Mouse (Mus musculus) kidney, adult 8-10 months (tissue): ENCODE data around the gene Tmem40.

Source experiments
- DNase-seq, 2 experiments: peaks; one replicate each; pipeline ENCODE4 v3.0.0; 2022

Tmem40 gene

GRCm38 (mm10) chr6:115761995-115762756 is at the start of gene Tmem40:
Gene Tmem40, minus strand, starts transcription at chr6:115762410.
- DNase-seq, result no peak

DNA sequence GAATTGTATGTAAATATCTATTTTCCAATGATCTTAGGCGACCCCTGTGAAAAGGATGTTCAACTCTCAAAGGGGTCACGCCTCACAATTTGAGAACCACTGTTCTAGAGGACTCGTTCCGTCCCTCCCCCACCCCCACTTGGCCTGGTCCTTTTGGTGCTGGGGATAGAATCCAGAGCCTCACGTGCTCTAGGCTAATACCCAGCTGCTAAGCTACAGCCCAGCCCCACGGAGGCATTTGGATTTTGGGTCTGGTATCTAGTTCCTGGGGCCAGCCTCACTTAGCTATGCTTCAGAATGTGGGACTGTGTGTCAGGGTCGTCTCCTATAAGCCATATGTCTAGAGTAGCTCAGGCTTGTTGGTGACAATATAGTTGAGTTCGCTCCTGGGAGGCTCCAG is 49.4 kb upstream of the Tmem40 start:
- DNase-seq, result no peak

DNA sequence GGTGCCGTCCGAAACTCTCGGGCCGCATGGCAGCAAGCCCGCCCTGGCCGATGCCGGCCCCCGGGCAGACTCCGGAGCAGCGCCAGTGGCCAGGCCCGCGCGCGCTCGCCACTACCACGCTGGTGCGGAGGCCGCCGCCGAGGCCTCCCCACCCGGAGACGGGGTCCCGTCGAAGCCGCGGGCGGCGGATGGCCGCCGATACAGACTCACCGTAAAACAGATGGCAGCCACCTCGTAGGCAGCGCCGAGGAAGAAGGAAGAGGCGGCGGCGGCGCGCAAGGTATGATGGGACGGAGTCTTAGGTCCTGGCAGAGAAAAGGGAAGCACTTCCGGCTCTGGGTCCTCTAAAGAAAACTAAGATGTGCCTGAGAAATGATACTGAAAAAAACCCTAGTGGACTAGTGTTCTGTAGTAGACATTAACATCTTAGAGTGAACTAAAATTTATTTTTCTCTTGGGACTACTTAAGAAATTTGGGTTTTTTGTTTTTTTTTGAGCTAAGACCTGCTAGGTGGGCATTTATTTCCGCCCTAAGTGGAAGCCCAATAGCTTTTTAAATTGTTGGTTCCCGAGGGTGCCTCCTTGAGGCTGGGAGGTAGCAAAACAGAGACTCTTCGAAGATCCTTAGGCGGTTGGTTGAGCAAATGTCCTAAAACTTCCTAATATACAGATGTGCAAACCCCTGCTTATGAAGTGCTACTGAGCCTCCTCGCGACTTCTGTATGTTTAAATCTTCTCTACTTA is 46.5 kb upstream of the Tmem40 start, which contains the start of gene Rpl32:
Gene Rpl32, minus strand, starts transcription at position 260 of the 744 bp plus-strand sequence.
- DNase-seq, result peak; percentile 89

DNA sequence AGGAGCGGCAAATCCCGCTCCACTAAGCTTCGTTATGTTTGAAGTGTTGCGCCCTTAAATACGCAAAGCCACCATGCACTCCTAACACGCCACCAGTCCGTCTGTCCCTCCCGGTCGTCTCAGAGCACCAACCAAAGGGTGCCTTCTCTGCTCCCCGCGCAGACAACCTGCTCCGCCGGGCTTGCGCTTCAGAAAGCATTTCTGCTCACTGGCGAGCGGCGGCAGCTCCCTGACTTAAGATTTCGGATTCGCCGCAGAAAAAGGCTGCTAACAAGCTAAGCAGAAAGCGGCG is 45.9 kb upstream of the Tmem40 start:
- DNase-seq, result no peak

DNA sequence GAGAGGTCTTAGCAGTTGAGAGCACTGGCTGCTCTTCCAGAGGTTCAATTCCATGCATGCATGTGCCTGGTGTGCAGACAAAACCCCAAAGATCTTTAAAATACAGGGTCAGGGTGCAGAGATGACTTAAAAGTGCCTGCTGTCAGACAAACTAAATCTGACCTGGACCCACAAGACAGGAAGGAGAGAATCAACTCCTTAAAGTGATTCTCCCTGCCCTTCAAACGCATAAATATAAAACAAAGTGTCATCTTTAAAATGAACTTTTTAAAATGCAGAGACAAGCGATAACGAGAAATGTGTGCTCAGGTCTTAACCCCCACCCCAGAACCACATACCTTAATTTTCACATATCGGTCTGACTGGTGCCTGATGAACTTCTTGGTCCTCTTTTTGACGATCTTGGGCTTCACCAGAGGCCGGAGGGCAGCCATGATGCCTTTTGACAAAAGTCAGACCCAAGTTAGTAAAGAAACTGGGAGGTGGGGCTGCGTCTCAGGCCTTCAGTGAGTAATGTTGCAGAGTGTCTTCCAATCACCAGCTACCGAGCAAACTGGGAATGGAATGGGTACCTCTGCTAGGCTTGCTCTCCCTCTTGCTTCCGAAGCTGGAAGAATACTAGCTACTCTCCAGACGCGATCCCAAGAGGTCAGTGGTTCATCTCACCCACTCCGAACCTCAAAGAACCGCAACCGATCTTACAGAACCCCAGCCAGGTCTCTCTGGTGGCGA is 45.4 kb upstream of the Tmem40 start:
- DNase-seq, result no peak

GRCm38 (mm10) chr6:115804432-115805192 is 42.4 kb upstream of the Tmem40 start:
- no peak for DNase-seq

GRCm38 (mm10) chr6:115803541-115804382 is 41.6 kb upstream of the Tmem40 start:
- DNase-seq, result peak; percentile 73 to 87

DNA sequence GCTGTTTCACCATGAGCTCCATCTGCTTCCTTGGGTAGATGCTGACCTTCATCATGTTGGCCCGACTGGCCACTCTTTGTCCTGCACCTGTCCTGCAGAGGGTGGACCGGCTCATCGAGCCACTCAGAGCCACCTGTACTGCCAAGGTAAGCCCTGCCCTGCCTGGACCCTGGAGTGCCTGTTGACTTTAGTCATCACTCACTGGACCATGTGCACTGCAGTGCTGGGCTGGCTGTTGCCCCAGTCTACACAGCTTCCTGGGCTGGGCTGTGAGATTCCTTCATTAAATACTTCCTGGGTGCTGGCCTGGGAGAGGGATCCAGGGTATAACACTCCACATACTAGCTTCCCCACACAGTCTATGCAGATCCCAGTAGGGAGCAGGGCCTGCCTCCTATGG is 39.6 kb upstream of the Tmem40 start:
- DNase-seq, result no peak

GRCm38 (mm10) chr6:115792691-115793215 is 30.5 kb upstream of the Tmem40 start:
- peak in 1 of 2 experiments; percentile 48 for DNase-seq

GRCm38 (mm10) chr6:115791842-115792686 is 29.9 kb upstream of the Tmem40 start:
- peak; percentile 63 to 70 for DNase-seq

GRCm38 (mm10) chr6:115791016-115791415 is 28.8 kb upstream of the Tmem40 start:
- no peak for DNase-seq

- DNase-seq, result no peak
Observed at GRCm38 (mm10) chr6:115782781-115783180, 20.6 kb upstream of the Tmem40 start.

DNA sequence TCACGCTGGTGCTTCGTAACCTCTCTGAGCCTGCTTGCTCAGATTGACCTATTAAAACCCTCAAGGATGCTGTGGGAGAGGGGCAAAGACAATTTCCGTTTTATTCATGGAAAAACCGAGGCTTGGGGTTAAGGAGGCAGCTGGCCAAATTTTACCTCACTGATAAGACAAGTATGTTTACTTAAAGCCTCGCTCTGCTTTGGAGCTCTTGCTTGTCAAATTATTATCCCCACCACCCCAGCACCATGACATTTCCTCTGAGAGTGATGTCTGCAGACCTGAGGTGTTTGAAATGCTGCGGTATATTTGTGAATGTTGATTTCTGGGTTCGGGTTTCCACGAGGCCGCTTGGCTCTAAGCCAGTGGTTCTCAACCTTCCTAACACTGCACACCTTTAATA is 14.2 kb upstream of the Tmem40 start:
- no peak for DNase-seq

DNA sequence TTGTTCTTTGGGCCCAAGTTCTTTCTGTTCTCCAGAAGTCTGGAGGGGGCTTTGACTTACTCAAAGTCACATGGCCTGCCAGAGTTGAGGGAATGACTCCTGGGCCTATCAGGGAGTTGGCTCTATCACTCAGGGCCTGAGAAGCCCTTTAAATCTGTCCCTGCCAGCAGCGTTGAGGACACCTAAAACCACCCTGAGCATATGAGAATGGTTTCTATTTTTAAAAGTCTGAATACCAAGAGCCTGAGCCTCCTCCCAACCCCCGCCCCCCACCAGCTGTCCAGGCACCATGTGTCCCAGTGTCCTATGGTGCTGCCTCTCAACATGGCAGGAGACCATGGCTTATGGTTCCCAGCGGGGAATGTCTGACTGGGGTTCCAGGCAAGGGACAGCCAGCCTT is 13.6 kb upstream of the Tmem40 start:
- no peak for DNase-seq

DNA sequence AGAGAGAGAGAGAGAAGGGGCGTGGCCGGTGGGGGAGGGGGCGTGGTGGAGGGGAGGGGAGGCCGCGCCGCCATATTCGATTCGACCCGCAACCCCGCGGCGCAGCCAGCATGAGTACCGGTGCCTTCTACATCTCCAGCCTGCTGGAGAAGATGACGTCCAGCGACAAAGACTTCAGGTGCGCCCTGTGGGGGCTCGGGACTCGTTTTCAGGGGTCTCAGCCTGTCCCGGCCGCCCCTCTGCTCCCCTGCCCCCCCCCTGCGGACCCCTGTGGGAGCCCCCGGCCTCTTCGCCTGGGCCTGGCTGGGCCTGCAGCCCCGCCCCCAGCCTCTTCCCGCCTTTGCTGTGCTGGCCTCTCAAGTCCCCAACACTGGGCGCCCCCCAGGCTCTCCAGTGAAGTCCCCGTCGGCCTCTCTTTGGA is 12.3 kb upstream of the Tmem40 start, which contains the start of gene Cand2:
Gene Cand2, plus strand, starts transcription at position 38 of the 421 bp plus-strand sequence.
- no peak for DNase-seq

DNA sequence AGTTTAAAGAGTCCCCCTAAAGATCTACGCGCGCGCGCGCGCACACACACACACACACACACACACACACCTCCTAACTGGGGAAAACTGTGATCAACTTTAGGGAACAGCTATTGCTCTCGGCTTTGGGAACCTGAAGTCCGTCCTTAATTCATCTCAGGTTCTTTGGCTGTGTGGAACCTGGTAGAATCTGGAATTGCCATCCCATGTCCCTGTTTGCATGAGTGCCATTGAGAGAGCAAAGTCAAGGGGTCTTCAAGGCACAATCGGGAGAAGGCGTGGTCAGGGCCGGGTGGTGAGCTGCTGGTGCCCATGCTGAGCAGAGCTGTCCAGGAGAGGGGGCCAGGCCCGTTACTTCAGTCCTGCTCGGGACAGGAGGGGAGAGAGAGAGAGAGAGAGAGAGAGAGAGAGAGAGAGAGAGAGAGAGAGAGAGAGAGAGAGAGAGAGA is 11.8 kb upstream of the Tmem40 start:
- DNase-seq, result no peak

DNA sequence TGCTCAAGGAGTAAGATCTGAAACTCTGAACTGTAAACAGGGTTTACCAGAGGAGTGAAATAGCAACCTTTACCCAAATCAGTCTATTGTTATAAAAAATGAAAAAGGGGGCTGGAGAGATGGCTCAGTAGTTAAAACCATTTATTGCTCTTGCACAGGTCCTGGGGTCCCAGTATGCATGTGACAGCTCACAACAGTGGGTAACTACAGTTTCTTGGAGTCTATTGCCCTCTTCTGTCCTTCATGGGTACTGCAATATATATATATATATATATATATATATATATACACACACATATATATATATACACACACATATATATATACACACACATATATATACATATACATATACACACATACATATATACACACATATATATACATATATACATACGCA is 10.4 kb upstream of the Tmem40 start:
- DNase-seq, result no peak

- no peak for DNase-seq
Observed at GRCm38 (mm10) chr6:115772201-115772600, 10.0 kb upstream of the Tmem40 start.

DNA sequence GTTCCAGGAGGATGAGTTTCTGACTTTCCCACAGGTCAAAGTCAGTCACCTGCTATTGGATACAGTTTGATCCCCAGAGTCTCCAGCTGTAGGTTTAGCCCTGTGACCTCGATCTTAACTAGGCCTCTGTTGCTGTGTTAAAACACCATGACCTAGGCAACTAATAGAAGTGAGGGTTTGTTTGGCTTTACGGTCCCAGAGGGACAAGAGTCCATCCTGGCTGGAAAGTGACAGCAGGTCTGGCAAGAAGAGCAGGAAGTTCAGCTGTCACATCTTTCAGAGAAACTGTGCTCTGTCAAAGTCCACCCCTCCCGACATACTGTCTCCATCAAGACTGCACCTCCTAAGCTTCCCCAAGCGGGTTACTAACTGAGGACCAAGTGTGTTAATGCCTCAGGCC is 8.6 kb upstream of the Tmem40 start:
- peak in 1 of 2 experiments; percentile 33 for DNase-seq

DNA sequence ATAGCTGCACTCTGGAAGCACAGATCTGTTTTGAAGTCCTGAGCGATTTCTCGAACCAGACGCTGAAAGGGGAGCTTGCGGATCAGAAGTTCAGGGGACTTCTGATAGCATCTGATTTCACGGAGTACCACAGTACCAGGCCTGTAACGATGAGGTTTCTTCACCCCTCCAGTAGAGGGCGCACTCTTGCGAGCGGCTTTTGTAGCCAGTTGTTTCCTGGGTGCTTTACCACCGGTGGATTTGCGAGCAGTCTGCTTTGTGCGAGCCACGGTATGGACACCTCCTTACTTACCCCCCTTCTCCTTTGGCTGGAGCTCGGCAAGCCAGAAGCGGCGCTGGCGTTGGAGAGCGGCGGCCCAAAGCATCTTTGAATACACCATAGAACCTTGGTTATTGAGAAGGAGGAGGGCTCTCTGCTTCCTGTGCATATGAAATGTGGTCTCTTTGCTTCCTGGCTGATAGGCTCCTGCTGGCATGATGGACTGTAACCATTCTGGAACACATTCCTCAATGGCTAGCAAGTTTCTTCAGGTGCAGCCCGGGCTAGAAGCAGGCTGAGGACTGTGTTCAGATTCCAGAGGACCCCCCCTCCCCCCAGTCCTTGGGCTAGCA is 8.0 kb upstream of the Tmem40 start:
- no peak for DNase-seq
